Mouse (Mus musculus) heart, adult 9 months (tissue): ENCODE data around the gene Vmn2r33.
"Not testable (repeated sequence)": the region's sequence is repeated elsewhere in the genome, so short reads cannot be mapped to it uniquely, and the experiment has no call there.

ENCODE experiments used
- DNase-seq, 2 experiments: peaks; one replicate each; pipeline ENCODE4 v3.0.0; 2022; ENCODE audit warnings: low spot score in 2 of 2

The Vmn2r33 gene

GRCm38 (mm10) chr7:7566686-7567085 is at the start of gene Vmn2r33:
Gene Vmn2r33 (minus strand): TSS chr7:7566786.
- not testable (repeated sequence) for DNase-seq
